Mouse (Mus musculus) bone marrow macrophage, adult 2 months (primary cell): ENCODE measurements around the gene Trim69.

Source experiments
- CTCF ChIP-seq: IDR thresholded peaks from 2 replicates; pipeline ENCODE4 v1.5.1; 2012; ENCODE audit warnings: low read depth, mild to moderate bottlenecking, low read length, moderate library complexity
- POLR2A ChIP-seq: IDR thresholded peaks from 2 replicates; pipeline ENCODE4 v1.6.1; 2012; ENCODE audit warnings: mild to moderate bottlenecking, low read depth, low read length, borderline replicate concordance

- TF ChIP-seq POLR2A, result no peak
- no peak for TF ChIP-seq CTCF
Measured at GRCm38 (mm10) chr2:122221378-122221777, 60.9 kb downstream of the Trim69 start.
